Mouse (Mus musculus) embryonic fibroblast, embryonic 13.5 days (primary cell): ENCODE results near the gene Tmem231.

Source experiments
- CTCF ChIP-seq: IDR thresholded peaks from 2 replicates; pipeline ENCODE4 v1.5.1; 2011; ENCODE audit warnings: mild to moderate bottlenecking, control low read depth, low read length, moderate library complexity, borderline replicate concordance; ENCODE audit not compliant: insufficient read depth
- POLR2A ChIP-seq: IDR thresholded peaks from 2 replicates; pipeline ENCODE4 v1.6.1; 2011; ENCODE audit warnings: low read depth, mild to moderate bottlenecking, control low read depth, low read length, moderate library complexity

DNA sequence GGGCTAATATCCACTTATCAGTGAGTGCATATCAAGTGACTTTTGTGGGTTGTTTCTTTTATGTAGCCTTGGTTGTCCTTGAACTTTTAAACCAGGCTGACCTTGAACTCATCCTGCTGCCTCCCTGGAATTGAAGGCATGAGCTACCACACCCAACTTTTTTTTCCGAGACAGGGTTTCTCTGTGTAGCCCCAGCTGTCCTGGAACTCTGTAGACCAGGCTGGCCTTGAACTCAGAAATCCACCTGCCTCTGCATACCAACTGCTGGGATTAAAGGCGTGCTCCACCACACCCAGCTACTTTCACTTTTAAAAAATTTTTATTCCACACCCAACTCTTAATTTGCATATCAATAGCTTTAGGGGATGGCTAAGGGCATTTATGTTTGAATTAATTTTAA lies 9.9 kb upstream of the Tmem231 start:
- TF ChIP-seq CTCF (no peak), POLR2A (no peak)
